Mouse (Mus musculus) layer of hippocampus, adult 11-12 months (tissue): Measurements from ENCODE around the gene Prrxl1.

Experiments
- DNase-seq: peaks from one replicate; pipeline ENCODE4 v3.0.0; 2022; ENCODE audit warnings: low spot score

Prrxl1 gene

GRCm38 (mm10) chr14:32599290-32600041 lies at the start of gene Prrxl1:
Gene Prrxl1 (plus strand): TSS chr14:32599407.
- no peak for DNase-seq

- no peak for DNase-seq
Observed at GRCm38 (mm10) chr14:32551854-32552253, 47.4 kb upstream of the Prrxl1 start.

GRCm38 (mm10) chr14:32553198-32553903 lies 45.9 kb upstream of the Prrxl1 start:
- DNase-seq = no peak

GRCm38 (mm10) chr14:32554860-32555526 lies 44.2 kb upstream of the Prrxl1 start:
- DNase-seq = no peak

- no peak for DNase-seq
Observed at GRCm38 (mm10) chr14:32561428-32561827, 37.8 kb upstream of the Prrxl1 start.

GRCm38 (mm10) chr14:32563661-32564060 lies 35.5 kb upstream of the Prrxl1 start:
- no peak for DNase-seq

- DNase-seq = no peak
Observed at GRCm38 (mm10) chr14:32572519-32572918, 26.7 kb upstream of the Prrxl1 start.

GRCm38 (mm10) chr14:32578420-32578819 lies 20.8 kb upstream of the Prrxl1 start:
- no peak for DNase-seq

GRCm38 (mm10) chr14:32583696-32584095 lies 15.5 kb upstream of the Prrxl1 start:
- DNase-seq = no peak

GRCm38 (mm10) chr14:32587013-32587784 lies 12.0 kb upstream of the Prrxl1 start:
- DNase-seq = peak; percentile 83

- DNase-seq = no peak
Observed at GRCm38 (mm10) chr14:32590377-32590776, 8.8 kb upstream of the Prrxl1 start.

- DNase-seq = no peak
Observed at GRCm38 (mm10) chr14:32597232-32598231, 1.7 kb upstream of the Prrxl1 start.

- no peak for DNase-seq
Observed at GRCm38 (mm10) chr14:32598437-32599219, 579 bp upstream of the Prrxl1 start.

GRCm38 (mm10) chr14:32600110-32600509 lies 903 bp downstream of the Prrxl1 start:
- DNase-seq = no peak

- DNase-seq = no peak
Observed at GRCm38 (mm10) chr14:32605508-32605907, 6.3 kb downstream of the Prrxl1 start.

GRCm38 (mm10) chr14:32606316-32606715 lies 7.1 kb downstream of the Prrxl1 start:
- DNase-seq = no peak

GRCm38 (mm10) chr14:32609392-32609791 lies 10.2 kb downstream of the Prrxl1 start:
- DNase-seq = peak; percentile 23

GRCm38 (mm10) chr14:32617253-32617652 lies 18.0 kb downstream of the Prrxl1 start:
- no peak for DNase-seq

- no peak for DNase-seq
Observed at GRCm38 (mm10) chr14:32624245-32624644, 25.0 kb downstream of the Prrxl1 start.

- DNase-seq = no peak
Observed at GRCm38 (mm10) chr14:32624811-32625210, 25.6 kb downstream of the Prrxl1 start.
